Mouse (Mus musculus) layer of hippocampus, adult 2 months (tissue): ENCODE data around the gene Mcrip2. TPM values are rescaled to one million over a fixed set of nuclear protein-coding genes. Genes with fewer than 3 reads are reported as not detected.
A peak's percentile ranks its signal among the peaks of the same experiment; 100 is the strongest.

Experiments
- DNase-seq, 2 experiments: peaks; one replicate each; pipeline ENCODE4 v3.0.0; 2022; ENCODE audit warnings: low spot score in 2 of 2
- H3K27ac ChIP-seq: fragments of 200-600 bp; 2 replicates; pipeline ENCODE4 v1.8.1; 2022
- H3K4me3 ChIP-seq: fragments of 200-600 bp; 2 replicates; pipeline ENCODE4 v1.8.1; 2022; ENCODE audit warnings: mild to moderate bottlenecking
- CTCF ChIP-seq: fragments of 200-600 bp; conservative IDR thresholded peaks from 2 replicates; pipeline ENCODE4 v1.8.1; 2022; ENCODE audit warnings: antibody characterized with exemption, mild to moderate bottlenecking, moderate library complexity
- total RNA-seq, 2 experiments: library from RNA; stranded (reverse); gene quantifications; 2 replicates each; pipeline ENCODE4 v1.2.3; 2021

Gene Mcrip2
- total RNA-seq, 2 experiments from 2014 or later, result 20.9 to 21.6 TPM

DNA sequence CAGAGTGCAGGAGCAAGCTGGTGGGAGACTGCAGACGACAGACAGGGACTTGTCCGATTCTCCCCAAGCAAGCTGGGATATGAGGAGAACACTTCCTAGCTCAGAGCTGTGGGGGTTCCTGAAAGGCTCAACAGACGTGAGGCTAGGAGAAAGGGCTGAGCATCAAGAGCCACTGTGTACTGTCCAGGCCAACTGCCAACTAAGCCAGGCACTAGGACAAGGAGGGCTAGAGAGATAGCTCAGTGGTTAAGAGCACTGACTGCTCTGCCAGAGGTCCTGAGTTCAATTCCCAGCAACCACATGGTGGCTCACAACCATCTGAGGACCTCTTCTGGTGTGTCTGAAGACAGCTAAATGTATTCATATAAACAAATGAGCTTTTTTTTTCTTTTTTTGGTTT, 26.1 kb downstream of the Mcrip2 start:
- Histone ChIP-seq H3K27ac (no peak overlapping the region), H3K4me3 (no peak overlapping the region)
- 0 out of 2 replicates have a peak, but pooled peaks have one; percentile 6 for TF ChIP-seq CTCF
- DNase-seq, result no peak

GRCm38 (mm10) chr17:25841117-25841880, 27.3 kb downstream of the Mcrip2 start, which contains the start of gene Gm20683:
TSS of gene Gm20683 (minus strand) at chr17:25841763.
- no peak for TF ChIP-seq CTCF
- no peak within 1 kb of the TSS for H3K27ac ChIP-seq
- no peak for DNase-seq
- no peak within 1 kb of the TSS for H3K4me3 ChIP-seq

DNA sequence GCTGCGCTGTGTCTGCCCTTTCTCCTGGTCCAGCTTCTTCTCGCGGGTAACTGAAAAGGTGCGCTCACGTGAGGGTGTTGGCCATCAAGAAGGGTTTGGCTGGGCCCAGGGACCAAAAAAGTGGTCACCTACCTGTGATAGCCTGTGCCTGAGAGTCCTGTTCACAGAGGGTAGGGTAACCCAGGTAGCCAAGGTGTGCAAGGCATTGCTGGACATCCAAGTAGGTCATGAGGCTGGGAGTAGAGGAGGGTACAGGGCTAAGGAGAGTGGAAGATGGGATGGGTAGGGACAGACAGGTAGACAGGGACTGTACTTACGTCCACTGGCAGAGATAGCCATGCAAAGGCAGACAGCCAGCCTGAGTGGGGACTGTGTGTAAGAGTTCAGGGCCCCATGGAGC, 28.0 kb downstream of the Mcrip2 start:
- TF ChIP-seq CTCF, result no peak
- Histone ChIP-seq H3K27ac (no peak overlapping the region), H3K4me3 (no peak overlapping the region)
- DNase-seq, result no peak

DNA sequence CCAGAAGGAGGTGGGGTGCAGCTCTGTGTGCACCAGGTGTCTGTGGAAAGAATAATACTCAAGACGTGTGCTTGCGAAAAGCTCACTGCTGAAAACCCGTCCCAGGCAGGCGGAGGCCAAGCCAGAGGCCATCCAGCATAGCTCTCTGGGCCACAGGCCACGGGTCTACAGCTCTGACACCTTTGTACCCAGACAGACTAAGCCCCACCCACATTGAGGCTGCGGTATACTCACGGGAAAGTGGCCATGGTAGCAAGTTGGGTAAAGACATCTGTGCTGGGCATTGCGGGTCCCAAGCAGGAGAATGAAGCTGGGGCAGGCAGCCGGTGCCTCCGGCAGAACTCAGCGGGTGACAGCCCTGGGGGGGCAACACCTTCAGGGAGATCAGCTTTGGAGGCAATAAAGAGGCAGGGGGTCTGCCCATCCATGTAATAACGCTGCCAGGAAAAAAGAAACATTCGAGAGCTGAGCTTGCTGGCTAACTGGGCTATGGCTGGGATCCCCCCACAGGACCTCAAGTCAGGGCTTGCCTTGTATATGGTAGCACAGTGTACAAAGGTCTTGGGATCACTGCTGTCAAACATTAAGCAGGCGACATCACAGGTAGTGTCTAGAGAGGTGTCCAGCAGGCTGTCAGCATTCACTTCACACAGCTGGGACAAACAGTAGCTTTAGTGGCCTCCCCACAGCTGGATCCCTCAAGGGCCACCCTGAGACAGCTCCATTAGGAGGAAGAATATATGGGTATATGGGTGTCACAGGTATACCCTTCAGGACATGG, 28.9 kb downstream of the Mcrip2 start:
- TF ChIP-seq CTCF, result no peak
- no peak for DNase-seq
- Histone ChIP-seq H3K27ac (peak overlapping the region; percentile 14; the same call in 1 of the 2 replicates), H3K4me3 (no peak overlapping the region)

DNA sequence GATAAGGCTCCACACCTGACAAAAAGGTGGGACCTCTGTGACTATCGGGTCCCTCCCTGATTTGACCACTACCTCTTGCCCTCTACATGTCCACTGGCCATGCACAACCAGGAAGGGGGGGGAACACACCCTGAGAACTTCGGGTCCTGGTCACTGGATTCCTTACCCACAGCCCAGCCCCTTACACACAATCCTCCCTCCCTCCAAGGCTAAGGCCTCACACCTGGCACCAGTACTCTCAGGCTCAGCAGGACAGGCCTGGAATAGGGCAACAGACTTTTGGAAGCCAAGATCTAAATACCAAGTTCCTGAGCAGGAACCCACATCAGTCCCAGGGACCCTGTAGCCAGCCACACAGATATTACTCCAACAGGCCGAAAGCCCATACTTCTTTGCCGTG, 29.7 kb downstream of the Mcrip2 start:
- H3K27ac ChIP-seq, result peak overlapping the region; percentile 14; the same call in 1 of the 2 replicates
- no peak for DNase-seq
- TF ChIP-seq CTCF, result no peak

DNA sequence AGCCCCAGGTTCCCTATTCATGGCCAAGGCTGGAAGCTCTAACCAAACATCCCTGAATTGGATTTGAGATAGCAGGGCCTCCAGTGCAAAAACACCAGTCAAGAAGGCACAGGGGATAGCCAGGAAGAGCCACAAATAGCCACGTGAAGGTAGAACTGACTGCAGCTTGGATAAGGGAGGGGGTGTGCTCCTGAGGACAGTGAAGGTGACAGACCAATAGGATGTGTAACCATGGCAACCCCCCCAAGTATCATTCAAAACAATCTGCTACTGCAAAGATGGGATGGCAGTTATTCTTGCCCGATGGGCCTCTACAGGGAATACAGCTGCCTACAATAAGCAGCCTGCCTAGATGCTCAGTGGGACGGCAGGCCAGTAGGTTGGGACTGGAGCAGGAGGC, 31.0 kb downstream of the Mcrip2 start:
- peak overlapping the region; percentile 99 for H3K27ac ChIP-seq
- H3K4me3 ChIP-seq, result no peak overlapping the region; the same call in 1 of the 2 replicates
- no peak for TF ChIP-seq CTCF
- no peak for DNase-seq

More for the DNA sequence above, 29.7 kb downstream of the Mcrip2 start:
- no peak overlapping the region for H3K4me3 ChIP-seq

DNA sequence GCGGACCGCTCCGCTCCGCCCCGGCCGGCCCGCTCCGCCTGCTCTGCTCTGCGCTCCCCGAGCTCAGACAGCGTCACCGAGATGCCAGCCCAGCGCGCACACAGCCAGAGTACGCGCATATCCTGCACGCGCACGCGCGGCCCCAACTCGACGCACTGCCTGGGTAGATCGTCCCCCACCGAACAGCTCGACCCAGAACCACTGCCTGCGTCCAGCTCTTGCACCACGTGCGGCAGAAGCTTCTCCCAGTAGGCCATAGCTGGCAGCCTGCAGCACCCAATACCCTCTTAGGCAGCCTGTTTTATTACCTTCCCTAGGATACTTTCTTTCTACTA, 31.5 kb downstream of the Mcrip2 start, which contains the start of gene Rhbdl1:
Rhbdl1 (minus strand) TSS at position 220 of the 335 bp plus-strand sequence.
- Histone ChIP-seq H3K27ac (peak within 1 kb of the TSS; percentile 99), H3K4me3 (peak within 1 kb of the TSS; percentile 72)
- peak; percentile 87 to 88 for DNase-seq
- TF ChIP-seq CTCF, result no peak

DNA sequence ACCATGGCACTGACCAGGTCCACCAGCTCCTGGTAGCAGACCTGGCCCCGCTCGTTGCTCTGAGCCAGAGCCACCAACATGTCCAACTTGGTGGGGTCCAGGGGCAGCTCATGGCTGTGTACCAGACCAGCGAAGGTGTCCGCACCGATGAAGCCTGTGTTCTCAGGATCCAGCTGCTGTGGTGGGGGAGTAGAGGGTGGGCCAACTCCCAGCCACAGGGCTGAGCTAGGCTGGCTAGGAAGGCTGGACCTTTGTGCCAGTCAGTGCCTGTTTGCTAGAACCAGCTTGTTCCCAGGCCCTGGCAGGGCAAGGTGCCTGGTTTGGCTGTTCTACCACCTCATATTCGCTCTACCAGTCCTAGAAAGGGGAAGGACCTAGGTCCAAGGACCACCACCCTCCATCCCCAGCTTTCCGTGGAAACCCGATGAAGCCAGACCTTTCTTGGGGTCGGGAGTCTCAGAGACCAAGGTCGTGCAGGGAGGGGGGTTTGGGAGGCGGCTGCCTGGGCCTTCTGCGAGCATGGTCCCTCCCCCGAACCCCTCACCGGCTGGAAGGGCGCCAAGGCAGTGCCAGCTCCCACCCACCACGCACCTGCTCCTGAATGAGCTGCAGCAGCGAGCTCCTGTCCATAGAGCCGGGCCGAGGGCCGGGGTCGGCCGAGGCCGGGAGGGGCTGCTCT, 32.0 kb downstream of the Mcrip2 start:
- no peak for DNase-seq
- peak overlapping the region; percentile 72 for H3K4me3 ChIP-seq
- H3K27ac ChIP-seq, result peak overlapping the region; percentile 99
- no peak for TF ChIP-seq CTCF

DNA sequence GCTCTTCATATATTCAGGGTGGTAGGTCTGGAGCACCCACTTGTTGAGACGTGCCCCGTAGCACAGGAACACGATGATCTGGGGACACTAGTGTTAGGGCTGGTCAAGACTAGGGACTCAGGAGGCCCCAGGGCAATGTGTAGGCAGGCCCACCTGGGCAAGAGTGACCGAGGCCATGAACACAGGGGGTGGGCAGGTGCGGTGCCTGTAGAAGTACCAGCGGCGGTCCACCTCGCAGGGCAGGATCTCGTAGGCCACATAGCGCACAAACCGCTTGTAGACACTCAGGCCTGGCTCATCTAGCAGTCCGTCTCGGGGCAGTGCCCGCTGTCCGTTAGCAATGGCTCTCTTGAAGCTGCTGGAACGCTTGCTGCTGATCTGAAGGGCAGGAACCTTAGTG, 32.7 kb downstream of the Mcrip2 start:
- peak overlapping the region; percentile 72 for H3K4me3 ChIP-seq
- peak overlapping the region; percentile 99 for H3K27ac ChIP-seq
- no peak for TF ChIP-seq CTCF
- DNase-seq, result no peak

DNA sequence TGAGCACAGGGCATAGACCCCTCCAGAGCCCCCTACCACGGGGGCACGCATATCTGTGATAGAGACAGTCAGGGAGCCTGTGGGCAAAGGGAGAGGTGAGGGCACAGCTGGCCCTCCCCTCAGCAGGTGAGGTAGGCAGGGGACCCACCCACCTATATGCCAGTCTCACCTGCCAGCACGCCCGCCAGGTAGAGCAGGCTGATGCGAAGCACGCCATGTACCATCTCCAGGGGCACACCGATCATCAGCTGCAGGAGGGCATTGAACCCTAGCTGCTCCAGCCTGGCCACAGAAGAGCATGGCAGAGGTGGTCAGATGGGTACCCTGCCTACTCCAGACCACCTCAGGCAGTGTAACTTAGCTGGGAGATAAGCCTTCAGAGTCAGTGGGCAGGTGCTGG, 33.3 kb downstream of the Mcrip2 start:
- peak overlapping the region; percentile 99 for H3K27ac ChIP-seq
- no peak overlapping the region; the same call in 1 of the 2 replicates for H3K4me3 ChIP-seq
- no peak for DNase-seq
- no peak for TF ChIP-seq CTCF

DNA sequence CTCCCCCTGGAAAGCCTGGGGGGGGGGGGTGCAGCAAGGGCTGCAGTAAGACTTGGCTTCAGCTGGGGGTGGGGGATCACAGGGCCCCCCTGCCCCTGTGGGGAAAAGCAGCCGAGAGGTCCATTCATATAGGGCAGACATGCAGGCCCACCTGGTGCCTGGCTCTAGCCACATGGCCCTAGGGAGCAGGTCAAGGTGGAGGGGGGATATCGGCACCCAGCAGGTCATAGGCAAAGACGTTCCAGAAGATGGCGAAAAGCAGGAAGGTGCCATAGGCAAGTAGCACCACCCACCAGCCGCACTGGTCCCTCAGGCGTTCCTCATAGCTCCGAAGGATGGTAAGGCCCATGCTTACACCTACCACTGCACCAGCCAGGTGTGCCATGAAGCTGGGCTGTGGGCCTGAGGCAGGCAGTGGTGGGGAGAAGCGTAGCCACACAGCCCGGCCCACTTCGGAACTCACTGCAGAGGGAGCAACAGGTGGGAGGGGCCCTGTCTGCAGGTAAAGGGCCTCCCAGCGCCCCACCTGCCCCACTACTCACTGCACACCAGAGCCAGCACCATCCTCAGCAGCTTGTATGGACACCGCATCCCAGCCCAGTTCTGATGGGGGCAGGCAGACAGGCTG, 33.9 kb downstream of the Mcrip2 start:
- DNase-seq, result no peak
- Histone ChIP-seq H3K27ac (peak overlapping the region; percentile 99), H3K4me3 (peak overlapping the region; percentile 87)
- TF ChIP-seq CTCF, result no peak

DNA sequence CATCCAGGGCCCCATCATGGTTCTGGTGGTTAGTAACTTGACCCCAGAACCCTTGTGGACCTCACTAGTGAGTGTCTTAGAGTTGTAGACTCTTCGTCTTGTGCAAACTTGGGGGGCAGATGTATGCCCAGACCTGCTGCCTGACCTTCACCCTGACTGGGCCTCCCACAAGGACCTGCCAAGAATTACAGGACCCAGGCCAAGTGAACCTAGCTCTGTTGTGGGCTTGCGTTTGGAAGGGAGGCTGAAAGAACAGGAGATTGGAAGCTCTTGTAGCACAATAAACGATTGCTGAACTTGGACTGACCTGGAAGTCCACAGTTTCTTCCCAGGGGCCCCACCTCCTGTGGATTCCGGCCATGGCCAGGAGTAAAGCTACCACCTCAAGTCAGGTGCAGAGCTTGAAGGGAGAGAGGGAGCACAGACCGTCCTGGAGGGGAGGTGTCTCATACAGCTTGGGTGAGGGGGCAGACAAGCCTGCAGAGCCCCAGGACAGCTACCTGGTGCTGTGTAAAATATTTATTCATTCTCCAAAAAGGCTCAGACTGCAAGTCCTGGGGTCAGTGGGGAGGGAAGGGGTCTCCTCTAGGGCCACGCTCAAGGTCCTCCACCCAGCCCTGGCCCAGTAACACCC, 34.5 kb downstream of the Mcrip2 start:
- no peak for TF ChIP-seq CTCF
- Histone ChIP-seq H3K4me3 (peak overlapping the region; percentile 87), H3K27ac (peak overlapping the region; percentile 99)
- no peak for DNase-seq
